Mouse (Mus musculus) C2C12 (cell line): ENCODE data around the gene Hnrnph3. TPM values are rescaled to one million over a fixed set of nuclear protein-coding genes. Genes with fewer than 3 reads are reported as not detected.

Experiments
- H3K27me3 ChIP-seq: one replicate; pipeline ENCODE4 v1.6.1; 2011; ENCODE audit not compliant: control insufficient read depth, insufficient read depth, insufficient read length
- H3K36me3 ChIP-seq: one replicate; pipeline ENCODE4 v1.6.1; 2011; ENCODE audit not compliant: control insufficient read depth, insufficient read depth
- H3K4me3 ChIP-seq: one replicate; pipeline ENCODE4 v1.5.1; 2011; ENCODE audit warnings: mild to moderate bottlenecking, control low read depth; ENCODE audit not compliant: poor library complexity, insufficient read depth, severe bottlenecking
- H3K79me2 ChIP-seq: one replicate; pipeline ENCODE4 v1.6.1; 2011; ENCODE audit not compliant: control insufficient read depth, insufficient read depth
- H3K79me3 ChIP-seq: one replicate; pipeline ENCODE4 v1.6.1; 2011; ENCODE audit warnings: low read depth, control low read depth
- H3ac ChIP-seq: one replicate; pipeline ENCODE3; 2011; ENCODE audit warnings: low read depth; ENCODE audit not compliant: control insufficient read depth, insufficient read length
- CEBPB ChIP-seq: IDR thresholded peaks from one replicate; pipeline ENCODE4 v1.6.1; 2011; ENCODE audit warnings: low read depth, mild to moderate bottlenecking, control low read depth, moderate library complexity
- CTCF ChIP-seq: IDR thresholded peaks from one replicate; pipeline ENCODE4 v1.5.1; 2011; ENCODE audit not compliant: control insufficient read depth, insufficient read depth, insufficient read length
- FOSL1 ChIP-seq: IDR thresholded peaks from one replicate; pipeline ENCODE4 v1.8.0; 2011; ENCODE audit warnings: mild to moderate bottlenecking, low read length; ENCODE audit not compliant: poor library complexity, insufficient read depth, severe bottlenecking
- MAX ChIP-seq: IDR thresholded peaks from one replicate; pipeline ENCODE4 v1.6.1; 2011; ENCODE audit warnings: mild to moderate bottlenecking, control low read depth
- MYOD1 ChIP-seq: IDR thresholded peaks from one replicate; pipeline ENCODE4 v1.6.1; 2011; ENCODE audit warnings: low read depth; ENCODE audit not compliant: control insufficient read depth, insufficient read length
- MYOG ChIP-seq: IDR thresholded peaks from one replicate; pipeline ENCODE4 v1.6.1; 2011; ENCODE audit not compliant: control insufficient read depth, insufficient read length; ENCODE audit errors: extremely low read depth
- USF1 ChIP-seq: IDR thresholded peaks from one replicate; pipeline ENCODE4 v1.6.1; 2011; ENCODE audit warnings: low read depth, mild to moderate bottlenecking, control low read depth, moderate library complexity
- polyA plus RNA-seq: library from polyadenylated mRNA; unstranded; fragments of >200 nt; fragmentation: generic; extraction: Trizol; gene quantifications from one replicate; pipeline ENCODE4 v1.2.1, GENCODE M21; 2012; ENCODE audit warnings: missing spikeins

Hnrnph3 gene
- polyA plus RNA-seq, 1 experiment, result 15.9 TPM

DNA sequence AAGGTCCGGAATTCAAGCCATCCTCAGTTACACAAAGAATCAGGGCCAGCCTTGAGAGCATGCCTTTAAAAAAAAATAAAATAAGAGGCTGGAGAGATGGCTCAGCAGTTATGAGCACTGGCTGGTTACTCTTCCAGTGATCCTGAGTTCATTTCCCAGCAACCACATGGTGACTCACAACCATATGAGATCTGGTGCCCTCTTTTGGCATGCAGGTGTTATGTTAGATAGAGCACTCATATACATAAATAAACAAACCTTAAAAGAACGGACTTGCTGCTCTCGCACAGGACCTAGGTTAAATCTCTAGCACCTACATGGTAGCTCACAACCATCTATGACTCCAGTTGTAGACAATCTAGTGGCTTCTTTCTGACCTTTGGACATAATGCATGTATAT, 15.8 kb downstream of the Hnrnph3 start:
- TF ChIP-seq CEBPB (no peak), MYOD1 (no peak)
- Histone ChIP-seq H3K79me3 (no peaks in the 10 kb centered on the region), H3ac (no peak overlapping the region), H3K36me3 (peaks cover 94% of the 10 kb centered on the region), H3K4me3 (no peak overlapping the region), H3K27me3 (no peaks in the 10 kb centered on the region), H3K79me2 (no peaks in the 10 kb centered on the region)

DNA sequence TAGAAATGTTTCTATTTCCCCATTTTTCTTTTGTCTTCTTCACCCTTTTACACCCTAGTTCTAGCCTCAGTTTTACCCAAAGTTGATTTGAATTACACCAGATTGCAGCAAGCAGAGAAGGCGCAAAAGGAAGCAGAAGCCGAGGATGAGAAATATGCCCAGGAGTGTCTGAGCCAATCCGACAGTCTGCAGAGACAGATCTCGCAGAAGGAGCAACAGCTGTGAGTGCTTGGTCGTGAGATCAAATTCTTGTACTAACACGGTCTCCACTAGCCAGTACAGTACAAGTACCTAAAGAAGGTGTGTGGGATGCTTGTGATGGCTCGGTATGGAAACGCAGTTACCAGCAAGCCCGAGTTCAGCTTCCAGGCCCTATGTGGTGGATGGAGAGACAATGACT, 19.5 kb downstream of the Hnrnph3 start:
- H3K36me3 ChIP-seq, result peaks cover 91% of the 10 kb centered on the region
- H3ac ChIP-seq, result no peak overlapping the region
- H3K27me3 ChIP-seq, result no peaks in the 10 kb centered on the region
- no peak overlapping the region for H3K4me3 ChIP-seq
- H3K79me2 ChIP-seq, result no peaks in the 10 kb centered on the region
- TF ChIP-seq MAX, result no peak
- TF ChIP-seq USF1, result no peak
- no peak for TF ChIP-seq MYOG
- TF ChIP-seq CTCF, result no peak
- TF ChIP-seq MYOD1, result no peak
- TF ChIP-seq FOSL1, result no peak
- no peak for TF ChIP-seq CEBPB
- no peaks in the 10 kb centered on the region for H3K79me3 ChIP-seq

DNA sequence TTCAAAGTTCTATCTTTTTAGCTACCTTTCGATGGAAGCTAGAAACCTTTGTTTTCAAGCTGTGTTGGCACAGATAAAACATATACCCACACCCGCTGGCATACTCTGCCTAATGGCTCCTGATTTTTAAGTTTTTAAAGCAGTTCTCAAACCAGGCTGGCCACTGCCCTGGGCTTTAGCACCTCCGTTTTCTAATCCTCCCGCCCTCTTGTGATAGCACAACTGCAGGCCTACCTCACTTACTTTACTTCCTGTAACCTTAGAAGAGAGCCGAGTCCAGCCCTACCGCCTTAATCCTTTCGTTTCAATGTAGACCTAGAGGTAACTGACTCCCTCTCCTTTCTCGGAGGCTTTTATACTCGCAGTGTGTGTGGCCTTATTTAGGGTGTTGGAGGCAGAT, 20.8 kb downstream of the Hnrnph3 start:
- Histone ChIP-seq H3K36me3 (peaks cover 89% of the 10 kb centered on the region), H3K27me3 (no peaks in the 10 kb centered on the region), H3K79me3 (no peaks in the 10 kb centered on the region), H3ac (no peak overlapping the region), H3K4me3 (no peak overlapping the region), H3K79me2 (no peaks in the 10 kb centered on the region)
- no peak for TF ChIP-seq CEBPB

DNA sequence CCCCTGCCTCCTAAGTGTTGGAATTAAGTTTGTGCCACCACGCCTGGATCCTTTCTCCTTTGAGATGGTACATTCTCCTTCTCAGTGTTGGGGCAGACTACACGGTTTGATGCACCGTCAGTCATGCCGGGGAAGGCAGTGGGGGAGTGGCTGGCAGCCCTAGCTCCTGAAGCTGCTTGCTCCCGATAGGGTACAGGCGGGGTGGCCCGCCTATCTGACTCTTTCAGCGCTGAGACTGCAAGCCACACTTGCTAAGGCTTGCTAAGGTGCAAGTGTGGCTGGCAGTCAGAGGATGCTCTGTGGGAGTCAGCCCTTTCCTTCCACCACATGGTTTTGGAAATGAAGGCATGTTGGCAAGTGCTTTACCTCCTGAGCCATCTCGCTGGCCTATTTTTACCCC, 23.4 kb downstream of the Hnrnph3 start:
- no peaks in the 10 kb centered on the region for H3K79me3 ChIP-seq
- peaks cover 79% of the 10 kb centered on the region for H3K36me3 ChIP-seq
- no peak overlapping the region for H3K4me3 ChIP-seq
- H3K27me3 ChIP-seq, result no peaks in the 10 kb centered on the region
- no peak overlapping the region for H3ac ChIP-seq
- TF ChIP-seq MAX, result no peak
- no peak for TF ChIP-seq FOSL1
- no peak for TF ChIP-seq MYOG
- TF ChIP-seq CEBPB, result no peak
- TF ChIP-seq USF1, result no peak
- TF ChIP-seq CTCF, result no peak
- no peak for TF ChIP-seq MYOD1
- H3K79me2 ChIP-seq, result no peaks in the 10 kb centered on the region

DNA sequence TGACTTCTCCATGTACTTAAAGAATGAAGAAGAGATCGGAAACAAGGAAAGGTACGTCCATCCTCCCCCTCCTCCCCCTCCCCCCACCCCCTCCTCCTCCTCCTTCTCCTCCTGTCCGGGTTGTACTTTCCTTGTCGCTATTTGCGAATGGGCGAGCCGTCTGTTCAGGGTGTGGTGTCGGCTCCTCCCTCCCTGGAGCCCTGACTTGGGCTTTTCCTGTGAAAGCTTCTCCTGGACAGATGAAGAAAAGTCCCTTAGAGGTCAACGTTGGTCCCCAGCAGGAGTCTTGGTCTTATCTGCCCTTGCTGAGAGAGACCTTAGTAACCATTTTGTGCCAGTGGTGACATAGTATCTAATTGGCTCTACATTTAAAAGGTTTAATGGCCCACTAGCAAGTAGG, 30.0 kb downstream of the Hnrnph3 start:
- Histone ChIP-seq H3K4me3 (no peak overlapping the region), H3K79me3 (no peaks in the 10 kb centered on the region), H3K36me3 (peaks cover 65% of the 10 kb centered on the region), H3K27me3 (no peaks in the 10 kb centered on the region), H3ac (no peak overlapping the region), H3K79me2 (no peaks in the 10 kb centered on the region)
- no peak for TF ChIP-seq CTCF
- no peak for TF ChIP-seq USF1
- TF ChIP-seq MYOG, result no peak
- no peak for TF ChIP-seq MAX
- TF ChIP-seq MYOD1, result no peak
- TF ChIP-seq FOSL1, result no peak
- no peak for TF ChIP-seq CEBPB

DNA sequence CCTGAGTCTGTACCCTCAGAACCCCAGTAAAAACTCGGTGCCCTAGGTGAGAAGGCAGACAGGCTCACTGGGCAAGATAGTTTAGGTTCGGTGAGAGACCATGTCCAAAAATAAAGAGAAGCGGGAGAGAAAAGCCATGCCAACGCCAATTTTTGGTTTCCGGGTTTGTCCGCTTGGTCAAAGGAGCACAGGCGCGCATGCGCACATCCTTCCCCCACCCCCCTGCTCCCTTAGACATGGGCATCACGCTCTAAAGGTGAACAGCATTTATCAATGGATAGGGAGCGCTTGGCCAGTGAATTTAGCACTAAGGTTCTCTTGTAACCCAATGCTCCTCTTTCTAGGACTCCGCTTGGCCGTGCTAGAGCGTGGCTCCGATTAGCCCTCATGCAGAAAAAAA, 33.4 kb downstream of the Hnrnph3 start:
- Histone ChIP-seq H3K4me3 (no peak overlapping the region), H3K27me3 (no peaks in the 10 kb centered on the region), H3K36me3 (peaks cover 53% of the 10 kb centered on the region), H3K79me2 (no peaks in the 10 kb centered on the region), H3K79me3 (no peaks in the 10 kb centered on the region), H3ac (no peak overlapping the region)
- no peak for TF ChIP-seq MYOD1
- no peak for TF ChIP-seq CEBPB
